Mouse (Mus musculus) megakaryocyte, embryonic 14.5 days (primary cell): ENCODE results near the gene Foxl1. TPM values are rescaled to one million over a fixed set of nuclear protein-coding genes. Genes with fewer than 3 reads are reported as not detected.

Source experiments
- H3K27me3 ChIP-seq: replicated peaks from 2 replicates; pipeline ENCODE3; 2012; ENCODE audit warnings: inconsistent platforms
- H3K36me3 ChIP-seq: replicated peaks from 2 replicates; pipeline ENCODE3; 2012; ENCODE audit warnings: low read length, inconsistent platforms, mixed read lengths
- H3K4me1 ChIP-seq: 2 replicates; pipeline ENCODE4 v1.6.1; 2012; ENCODE audit warnings: inconsistent platforms
- H3K4me3 ChIP-seq: replicated peaks from 2 replicates; pipeline ENCODE3; 2012; ENCODE audit warnings: moderate library complexity, mild to moderate bottlenecking, inconsistent platforms
- H3K9me3 ChIP-seq: 2 replicates; pipeline ENCODE4 v1.6.1; 2012; ENCODE audit warnings: inconsistent platforms
- FLI1 ChIP-seq: IDR thresholded peaks from 2 replicates; pipeline ENCODE4 v1.6.1; 2012; ENCODE audit warnings: low read length, inconsistent platforms, mixed read lengths
- GATA1 ChIP-seq: IDR thresholded peaks from 3 replicates; pipeline ENCODE4 v1.6.1; 2012; ENCODE audit warnings: mixed read lengths, low read length, inconsistent platforms, borderline replicate concordance
- polyA plus RNA-seq: library from polyadenylated mRNA; stranded (reverse); fragments of >175 nt; gene quantifications from 2 replicates; pipeline ENCODE4 v1.2.3, GENCODE M21; 2012; ENCODE audit warnings: low replicate concordance; ENCODE audit not compliant: insufficient read depth

Gene Foxl1
- polyA plus RNA-seq, 1 experiment, result not detected

GRCm38 (mm10) chr8:121124547-121125239 is 3.0 kb upstream of the Foxl1 start:
- Histone ChIP-seq H3K36me3 (no peaks in the 10 kb centered on the region), H3K4me1 (peaks cover 36% of the 10 kb centered on the region), H3K4me3 (no peak overlapping the region), H3K9me3 (no peaks in the 10 kb centered on the region), H3K27me3 (peaks cover 99% of the 10 kb centered on the region)
- TF ChIP-seq FLI1 (no peak), GATA1 (no peak)

DNA sequence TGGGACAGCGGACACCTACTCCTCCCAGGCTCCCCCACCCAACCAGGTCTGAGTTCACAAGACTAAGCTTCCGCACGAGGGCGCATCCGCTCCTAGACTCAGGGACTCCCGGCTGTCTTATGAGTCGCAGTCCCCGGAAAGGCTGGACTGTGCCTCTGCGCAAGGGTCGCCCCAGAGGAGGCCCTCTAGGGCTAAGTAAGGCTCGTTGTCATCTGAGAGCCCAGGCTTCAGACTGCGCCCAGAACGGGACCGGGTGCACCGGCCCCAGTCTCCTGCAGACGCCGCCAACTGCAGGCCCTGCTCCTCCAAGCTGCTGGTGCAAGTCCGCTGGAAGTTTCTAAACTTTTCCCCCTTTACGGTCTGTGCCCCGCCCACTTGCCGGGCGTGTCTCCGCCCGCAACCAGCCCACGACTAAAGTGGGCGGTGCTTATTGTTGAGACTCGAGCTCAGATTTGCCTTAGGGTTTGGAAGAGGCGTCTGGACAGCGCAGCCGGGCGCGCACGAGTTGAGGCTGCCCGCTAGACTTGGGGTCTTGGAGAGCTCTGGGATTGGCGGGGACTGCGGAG is 2.3 kb upstream of the Foxl1 start:
- TF ChIP-seq FLI1 (no peak), GATA1 (no peak)
- Histone ChIP-seq H3K36me3 (no peaks in the 10 kb centered on the region), H3K4me3 (peak overlapping the region; percentile 67), H3K4me1 (peaks cover 36% of the 10 kb centered on the region), H3K9me3 (no peaks in the 10 kb centered on the region), H3K27me3 (peaks cover 99% of the 10 kb centered on the region)

GRCm38 (mm10) chr8:121126191-121126590 is 1.5 kb upstream of the Foxl1 start:
- Histone ChIP-seq H3K9me3 (no peaks in the 10 kb centered on the region), H3K4me1 (peaks cover 31% of the 10 kb centered on the region), H3K4me3 (no peak overlapping the region), H3K36me3 (no peaks in the 10 kb centered on the region), H3K27me3 (peaks cover 99% of the 10 kb centered on the region)
- TF ChIP-seq FLI1, result no peak
- TF ChIP-seq GATA1, result no peak

- TF ChIP-seq GATA1 (no peak), FLI1 (no peak)
- H3K36me3 ChIP-seq, result no peaks in the 10 kb centered on the region
- H3K4me1 ChIP-seq, result peaks cover 30% of the 10 kb centered on the region
- peaks cover 98% of the 10 kb centered on the region for H3K27me3 ChIP-seq
- no peaks in the 10 kb centered on the region for H3K9me3 ChIP-seq
- H3K4me3 ChIP-seq, result no peak overlapping the region
These were observed 1.0 kb upstream of the Foxl1 start for GRCm38 (mm10) chr8:121126694-121127093.

GRCm38 (mm10) chr8:121127291-121127701 is 444 bp upstream of the Foxl1 start:
- Histone ChIP-seq H3K27me3 (peaks cover 98% of the 10 kb centered on the region), H3K4me1 (peaks cover 30% of the 10 kb centered on the region), H3K36me3 (no peaks in the 10 kb centered on the region), H3K9me3 (no peaks in the 10 kb centered on the region), H3K4me3 (no peak overlapping the region)
- no peak for TF ChIP-seq GATA1
- no peak for TF ChIP-seq FLI1

- H3K36me3 ChIP-seq, result no peaks in the 10 kb centered on the region
- no peak overlapping the region for H3K4me3 ChIP-seq
- peaks cover 30% of the 10 kb centered on the region for H3K4me1 ChIP-seq
- peaks cover 97% of the 10 kb centered on the region for H3K27me3 ChIP-seq
- TF ChIP-seq FLI1 (no peak), GATA1 (no peak)
- H3K9me3 ChIP-seq, result no peaks in the 10 kb centered on the region
These were observed 958 bp downstream of the Foxl1 start for GRCm38 (mm10) chr8:121128531-121129264.

DNA sequence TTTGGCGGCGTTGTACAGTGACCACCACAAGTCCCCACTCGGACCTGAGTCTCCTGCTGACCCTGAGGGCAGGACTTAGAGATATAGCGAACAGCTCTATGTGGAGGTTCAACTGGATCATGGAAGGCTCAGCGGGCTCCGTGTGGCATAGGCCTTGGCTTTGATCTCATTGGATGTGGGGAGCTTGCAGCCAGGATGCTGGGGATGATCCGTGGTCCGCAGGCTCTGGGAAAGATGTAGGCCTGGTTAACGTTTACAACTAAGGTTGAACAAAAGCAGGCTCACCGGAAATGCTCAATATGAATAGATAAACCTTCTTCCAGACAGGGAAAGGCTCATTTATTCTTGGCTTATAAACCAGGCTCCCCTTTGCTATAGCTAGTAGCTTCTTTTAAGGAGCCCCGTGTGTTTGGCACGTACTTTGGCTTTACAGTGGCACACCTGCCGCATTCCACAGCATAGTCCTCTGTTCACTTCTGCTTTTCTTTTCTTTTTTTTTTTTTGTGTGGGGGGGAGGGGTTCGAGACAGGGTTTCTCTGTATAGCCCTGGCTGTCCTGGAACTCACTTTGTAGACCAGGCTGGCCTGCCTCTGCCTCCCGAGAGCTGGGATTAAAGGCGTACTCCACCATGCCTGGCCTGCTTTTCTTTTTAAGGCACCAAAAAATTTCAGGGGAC is 1.7 kb downstream of the Foxl1 start:
- no peaks in the 10 kb centered on the region for H3K36me3 ChIP-seq
- peaks cover 6% of the 10 kb centered on the region for H3K9me3 ChIP-seq
- TF ChIP-seq FLI1 (no peak), GATA1 (no peak)
- no peak overlapping the region for H3K4me3 ChIP-seq
- H3K4me1 ChIP-seq, result peaks cover 30% of the 10 kb centered on the region
- peaks cover 98% of the 10 kb centered on the region for H3K27me3 ChIP-seq

GRCm38 (mm10) chr8:121130522-121130921 is 2.8 kb downstream of the Foxl1 start:
- Histone ChIP-seq H3K4me1 (peaks cover 20% of the 10 kb centered on the region), H3K9me3 (peaks cover 15% of the 10 kb centered on the region), H3K27me3 (peaks cover 97% of the 10 kb centered on the region), H3K36me3 (no peaks in the 10 kb centered on the region), H3K4me3 (no peak overlapping the region)
- TF ChIP-seq GATA1 (no peak), FLI1 (no peak)

DNA sequence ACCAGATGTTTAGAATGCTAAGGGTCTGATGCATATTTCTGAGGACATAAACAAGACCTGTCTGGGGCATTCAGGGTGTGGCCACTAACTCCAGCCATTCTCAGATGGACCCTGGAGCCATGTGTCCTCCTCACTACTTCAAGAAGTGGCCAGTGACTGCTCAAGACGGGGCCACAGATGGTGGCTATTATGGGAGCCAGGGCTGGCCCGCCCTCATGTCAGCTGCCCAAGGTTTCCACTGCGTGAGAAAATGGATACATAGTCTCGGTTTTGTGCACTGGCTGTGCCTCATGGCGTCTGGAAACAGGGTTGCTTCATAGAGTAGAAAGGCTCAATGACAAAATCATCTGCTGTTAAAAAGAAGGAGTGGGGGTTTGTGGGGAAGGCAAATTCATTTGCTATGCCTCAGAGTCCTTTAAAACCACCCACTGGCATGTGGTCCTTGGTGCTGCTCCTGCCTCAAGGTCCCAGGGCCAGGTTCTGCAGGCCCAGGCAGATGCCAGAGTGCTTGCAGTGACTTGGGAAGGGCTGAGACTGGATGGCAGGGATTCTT is 5.3 kb downstream of the Foxl1 start:
- H3K9me3 ChIP-seq, result peaks cover 39% of the 10 kb centered on the region
- H3K27me3 ChIP-seq, result peaks cover 90% of the 10 kb centered on the region
- peaks cover 15% of the 10 kb centered on the region for H3K4me1 ChIP-seq
- TF ChIP-seq GATA1, result no peak
- TF ChIP-seq FLI1, result no peak
- no peaks in the 10 kb centered on the region for H3K36me3 ChIP-seq
- H3K4me3 ChIP-seq, result no peak overlapping the region
